Mouse (Mus musculus) heart, postnatal 10 days (tissue): ENCODE measurements around the gene Trim24. TPM values are rescaled to one million over a fixed set of nuclear protein-coding genes. Genes with fewer than 3 reads are reported as not detected.

Experiments used
- DNase-seq, 2 experiments: peaks; one replicate each; pipeline ENCODE4 v3.0.0; 2021
- intact Hi-C: fragments of 180-260 bp; cut with DNase I; formaldehyde crosslinking; loops from one replicate; pipeline ENCODE4 v1.15.1; 2025
- total RNA-seq, 2 experiments: library from RNA; stranded (reverse); gene quantifications; 2 replicates each; pipeline ENCODE4 v1.2.3; 2021

Gene Trim24
- total RNA-seq, 2 experiments from 2014 or later: 49.9 to 61.7 TPM

- intact Hi-C loops: no loop called here
- DNase-seq: no peak
Measured at GRCm38 (mm10) chr6:37862893-37863292, 7.7 kb upstream of the Trim24 start.

DNA sequence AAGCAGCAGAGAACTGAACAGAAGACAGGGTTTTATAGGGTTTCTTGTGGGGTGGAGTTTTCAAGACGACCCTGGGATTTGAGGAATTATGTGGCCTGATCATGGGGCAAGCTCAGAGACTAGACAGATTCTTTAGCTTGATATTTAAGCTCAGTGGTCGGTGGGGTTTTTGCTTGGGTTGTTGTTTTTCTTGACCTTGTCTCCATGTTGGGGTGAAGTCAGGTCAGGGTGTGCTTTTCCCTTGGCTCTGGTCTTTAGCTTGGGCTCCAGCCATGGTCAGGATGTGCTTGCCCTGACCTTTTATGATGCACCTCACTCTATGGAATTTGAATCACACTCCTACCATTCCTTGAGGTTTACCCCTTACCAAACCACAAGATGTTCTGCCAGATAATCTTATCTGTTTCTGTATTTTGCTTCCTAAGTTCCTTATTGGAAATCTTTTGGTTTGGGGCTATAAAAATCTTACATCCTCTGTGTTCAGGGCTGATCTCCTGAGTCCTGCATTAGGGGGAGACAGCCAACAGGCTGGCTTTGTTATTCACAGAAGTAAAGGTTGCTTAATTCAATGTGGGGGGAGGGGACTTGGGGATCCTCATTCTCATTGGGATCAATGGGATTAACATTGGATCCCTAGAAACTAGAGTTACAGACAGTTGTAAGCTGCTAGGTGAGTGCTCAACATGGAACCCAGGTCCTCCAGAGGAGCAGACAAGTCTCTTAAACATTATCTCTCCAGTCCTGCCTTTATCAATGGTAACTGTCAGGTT, 6.5 kb upstream of the Trim24 start:
- intact Hi-C loops: no loop called here
- no peak for DNase-seq

- intact Hi-C loops: loop anchor here (2.0 to 5.0 kb wide), 4 partner anchors 101 to 280 kb away; no protein-coding TSS in a partner anchor
- DNase-seq: peak; percentile 71
Measured at GRCm38 (mm10) chr6:37871137-37871851, 683 bp downstream of the Trim24 start.

GRCm38 (mm10) chr6:37872861-37873260, 2.2 kb downstream of the Trim24 start:
- intact Hi-C loops: loop anchor here (5.0 kb wide), 3 partner anchors 99 to 194 kb away; no protein-coding TSS in a partner anchor

GRCm38 (mm10) chr6:37873731-37874130, 3.1 kb downstream of the Trim24 start:
- no peak for DNase-seq
- intact Hi-C loops: loop anchor here (5.0 kb wide), 3 partner anchors 99 to 194 kb away; no protein-coding TSS in a partner anchor

More at GRCm38 (mm10) chr6:37872861-37873260, 2.2 kb downstream of the Trim24 start:
- peak in 1 of 2 experiments; percentile 43 for DNase-seq

GRCm38 (mm10) chr6:37878206-37878605, 7.6 kb downstream of the Trim24 start:
- intact Hi-C loops: no loop called here
- no peak for DNase-seq

- intact Hi-C loops: no loop called here
- no peak for DNase-seq
Measured at GRCm38 (mm10) chr6:37880586-37880985, 10.0 kb downstream of the Trim24 start.

DNA sequence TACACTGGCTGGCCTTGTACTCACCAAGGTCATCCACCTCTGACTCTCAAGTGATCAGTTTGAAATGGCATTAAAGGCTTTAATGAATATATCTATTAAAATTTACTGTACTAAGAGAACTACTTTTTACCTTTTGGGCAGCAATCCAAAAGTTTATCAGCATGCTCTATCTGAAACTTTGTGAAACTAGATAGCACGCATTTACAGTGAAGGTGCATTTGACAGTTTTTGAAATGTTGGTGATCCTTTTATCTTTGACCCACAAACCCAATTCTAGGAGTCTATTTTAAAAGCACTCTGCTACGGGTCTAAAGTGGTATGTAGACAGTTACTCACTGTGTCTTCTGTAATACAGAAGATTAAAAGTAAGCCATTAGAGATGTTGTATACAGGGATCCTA, 23.0 kb downstream of the Trim24 start:
- intact Hi-C loops: no loop called here
- no peak for DNase-seq

- peak; percentile 61 to 62 for DNase-seq
- intact Hi-C loops: no loop called here
Measured at GRCm38 (mm10) chr6:37895646-37896435, 25.2 kb downstream of the Trim24 start.

GRCm38 (mm10) chr6:37900221-37900620, 29.6 kb downstream of the Trim24 start:
- no peak for DNase-seq
- intact Hi-C loops: no loop called here

- intact Hi-C loops: no loop called here
- DNase-seq: no peak
Measured at GRCm38 (mm10) chr6:37901791-37902190, 31.2 kb downstream of the Trim24 start.

DNA sequence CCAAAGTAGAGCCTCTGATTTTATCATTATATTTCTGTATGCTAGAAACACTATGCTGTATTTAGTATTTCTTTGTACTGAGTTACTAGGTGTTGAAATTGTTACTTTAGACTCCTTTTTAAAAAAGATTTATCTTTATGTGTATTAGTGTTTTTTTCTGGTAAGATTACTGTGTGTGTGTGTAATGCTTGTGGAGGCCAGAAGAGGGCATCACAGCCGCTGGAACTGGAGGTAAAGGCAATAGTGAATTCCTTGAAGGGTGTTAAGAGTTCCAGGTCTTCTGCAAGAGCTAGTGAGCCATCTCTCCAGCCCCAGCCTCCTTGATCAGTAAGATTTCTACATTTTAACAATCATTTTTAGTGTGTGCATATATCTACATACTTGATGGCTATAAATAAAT, 33.2 kb downstream of the Trim24 start:
- no peak for DNase-seq
- intact Hi-C loops: no loop called here

- intact Hi-C loops: no loop called here
- no peak for DNase-seq
Measured at GRCm38 (mm10) chr6:37913525-37913924, 42.9 kb downstream of the Trim24 start.

DNA sequence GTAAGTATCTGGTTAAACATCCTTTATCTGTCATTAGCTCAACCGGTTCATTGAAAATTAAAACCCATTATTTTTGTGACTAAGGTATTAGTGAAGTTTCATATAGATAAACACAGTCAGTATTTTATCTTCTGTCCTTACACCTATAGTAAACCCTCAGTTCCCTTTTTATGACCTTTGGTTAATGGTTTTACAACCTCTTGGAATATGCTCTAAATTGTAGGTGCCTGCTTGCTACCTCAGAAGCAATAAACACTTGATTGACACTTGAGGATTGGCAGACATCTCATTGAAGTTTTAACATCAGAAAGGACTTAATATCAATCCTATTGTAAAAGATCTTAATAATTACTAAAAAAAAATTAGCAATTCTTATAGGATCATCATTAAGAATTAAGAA, 54.5 kb downstream of the Trim24 start:
- intact Hi-C loops: no loop called here
- no peak for DNase-seq

GRCm38 (mm10) chr6:37926751-37927150, 56.1 kb downstream of the Trim24 start:
- no peak for DNase-seq
- intact Hi-C loops: no loop called here

DNA sequence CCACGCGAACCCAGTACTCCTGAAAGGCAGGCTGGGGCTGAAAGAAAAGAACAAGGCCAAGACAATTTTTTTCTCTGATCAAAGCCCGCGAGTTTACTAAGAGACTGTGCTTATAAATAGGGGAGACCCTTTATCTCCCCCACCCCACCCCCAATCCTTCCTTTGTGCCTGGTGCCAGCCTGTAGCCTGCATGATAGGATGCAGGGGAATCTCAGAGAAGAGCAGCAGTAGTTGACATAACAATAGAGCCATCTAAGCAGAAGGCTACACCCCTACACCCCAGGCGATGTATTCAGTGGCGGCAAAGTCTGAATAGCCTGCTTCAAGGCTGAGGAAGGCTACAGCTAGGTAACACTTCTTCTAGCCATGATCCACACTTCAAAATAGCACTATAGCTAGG, 65.9 kb downstream of the Trim24 start:
- DNase-seq: no peak
- intact Hi-C loops: no loop called here

DNA sequence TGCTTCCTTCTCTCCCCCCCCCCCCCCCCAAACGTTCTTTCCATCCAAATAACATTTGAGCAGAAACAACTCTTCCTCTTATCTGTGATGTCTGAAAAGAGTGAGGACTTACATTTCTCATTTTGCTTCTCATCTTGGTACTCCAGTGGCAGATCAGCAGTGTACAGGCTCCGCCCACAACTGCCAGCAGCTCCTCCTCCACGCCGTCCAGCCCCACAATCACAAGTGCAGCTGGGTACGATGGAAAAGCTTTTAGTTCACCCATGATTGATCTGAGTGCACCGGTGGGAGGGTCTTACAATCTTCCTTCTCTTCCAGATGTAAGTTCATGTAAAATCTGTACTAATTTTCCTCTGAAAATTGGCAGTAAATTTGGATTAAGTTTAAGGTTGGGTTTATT, 80.7 kb downstream of the Trim24 start:
- no peak for DNase-seq
- intact Hi-C loops: loop anchor here (10.0 kb wide), 1 partner anchor 487 kb away; no protein-coding TSS in a partner anchor

DNA sequence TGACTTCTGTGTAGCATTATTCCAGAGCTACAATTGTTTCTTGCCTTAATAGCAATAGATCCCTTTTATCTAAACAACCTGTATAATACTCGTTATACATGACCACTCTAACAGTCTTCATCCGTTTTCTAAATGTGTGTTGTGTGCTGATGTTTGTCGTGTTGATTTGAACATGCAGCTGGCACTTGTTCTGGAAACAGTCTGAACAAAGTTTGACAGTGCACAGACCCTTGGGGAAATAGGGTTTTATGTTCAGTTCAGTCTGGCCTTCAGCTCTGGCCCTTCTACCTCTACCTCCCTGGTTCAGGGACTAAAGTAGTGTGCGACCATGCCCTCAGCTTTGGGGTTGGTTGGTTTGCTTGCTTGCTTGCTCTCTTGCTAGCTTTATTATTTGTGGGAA, 96.8 kb downstream of the Trim24 start:
- DNase-seq: no peak

GRCm38 (mm10) chr6:38007459-38007858, 136.8 kb downstream of the Trim24 start:
- peak; percentile 65 to 76 for DNase-seq

More for the DNA sequence above, 96.8 kb downstream of the Trim24 start:
- intact Hi-C loops: no loop called here

DNA sequence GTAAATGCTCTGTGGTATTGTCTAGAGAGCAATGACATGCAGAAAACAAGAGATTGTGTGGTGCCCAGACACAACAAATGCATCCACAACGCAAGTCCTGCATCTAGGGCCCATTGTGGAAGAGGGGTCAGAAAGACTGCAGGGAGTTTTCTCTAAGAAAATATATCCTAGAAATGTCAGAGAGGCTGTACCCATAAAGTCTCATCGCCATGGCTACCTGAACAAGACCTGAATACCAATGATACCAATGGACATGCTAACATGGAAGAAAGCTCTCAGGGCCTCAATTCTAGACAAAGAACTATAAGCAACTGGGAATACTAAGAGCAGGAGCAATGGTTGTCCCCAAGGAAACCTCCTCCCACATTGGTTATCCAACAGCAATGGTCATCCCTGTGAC, 142.2 kb downstream of the Trim24 start:
- DNase-seq: no peak
- intact Hi-C loops: no loop called here

More at GRCm38 (mm10) chr6:38007459-38007858, 136.8 kb downstream of the Trim24 start:
- intact Hi-C loops: loop anchor here (5.0 kb wide), 3 partner anchors 150 to 415 kb away; no protein-coding TSS in a partner anchor
